Mouse (Mus musculus) stomach, embryonic 15.5 days (tissue): Measurements from ENCODE around the gene Cfap206. TPM values are rescaled to one million over a fixed set of nuclear protein-coding genes. Genes with fewer than 3 reads are reported as not detected.
"Not testable (repeated sequence)": the region's sequence is repeated elsewhere in the genome, so short reads cannot be mapped to it uniquely, and the experiment has no call there.

Experiments
- ATAC-seq: fragments of 200-750 bp; cut with Nextera tagmentation; 2 replicates; pipeline ENCODE4 v1.8.0; 2017; ENCODE audit warnings: low read depth, moderate number of reproducible peaks, moderate TSS enrichment; ENCODE audit not compliant: insufficient read depth, low FRiP score
- H3K27ac ChIP-seq: fragments of 300-500 bp; sonication (generic); 2 replicates; pipeline ENCODE4 v1.5.1; 2015; ENCODE audit warnings: mild to moderate bottlenecking, inconsistent platforms
- H3K27me3 ChIP-seq: fragments of 300-500 bp; sonication (generic); replicated peaks from 2 replicates; pipeline ENCODE4 v1.6.1; 2015; ENCODE audit warnings: inconsistent platforms
- H3K36me3 ChIP-seq: fragments of 300-500 bp; sonication (generic); 2 replicates; pipeline ENCODE4 v1.6.1; 2015; ENCODE audit warnings: inconsistent platforms
- H3K4me1 ChIP-seq: fragments of 300-500 bp; sonication (generic); 2 replicates; pipeline ENCODE4 v1.6.1; 2015; ENCODE audit warnings: inconsistent platforms
- H3K4me2 ChIP-seq: fragments of 300-500 bp; sonication (generic); 2 replicates; pipeline ENCODE4 v1.6.1; 2015; ENCODE audit warnings: mild to moderate bottlenecking, inconsistent platforms
- H3K4me3 ChIP-seq: fragments of 300-500 bp; sonication (generic); replicated peaks from 2 replicates; pipeline ENCODE4 v1.5.1; 2015; ENCODE audit warnings: inconsistent platforms
- H3K9ac ChIP-seq: fragments of 300-500 bp; sonication (generic); 2 replicates; pipeline ENCODE4 v1.6.1; 2015; ENCODE audit warnings: inconsistent platforms
- H3K9me3 ChIP-seq: fragments of 300-500 bp; sonication (generic); 2 replicates; pipeline ENCODE4 v1.6.1; 2016; ENCODE audit warnings: inconsistent platforms
- WGBS: fragments of 180-500 bp; shearing (Covaris S2); methylation state at CpG from one replicate; pipeline ENCODE4 v1.1.7; 2015; 5-methylcytosine and 5-hydroxymethylcytosine counted together
- polyA plus RNA-seq: library from polyadenylated mRNA; unstranded; fragments of >200 nt; fragmentation: Nextera tagmentation; extraction: Ambion mirVana; gene quantifications from 2 replicates; pipeline ENCODE4 v1.2.1, GENCODE M21; 2015

The Cfap206 gene
- 0.27 and 0.31 TPM in 2 replicates for polyA plus RNA-seq

- ATAC-seq = peak; percentile 94
- H3K27me3 ChIP-seq = no peaks in the 10 kb centered on the region
- under 1% methylated on average over 38 of the region's 38 CpGs for WGBS
- no peaks in the 10 kb centered on the region for H3K36me3 ChIP-seq
- peak within 1 kb of the TSS; percentile 94 for H3K4me2 ChIP-seq
- H3K9ac ChIP-seq = no peak within 1 kb of the TSS
- no peaks in the 10 kb centered on the region for H3K9me3 ChIP-seq
- H3K4me3 ChIP-seq = peak within 1 kb of the TSS; percentile 48
- no peak within 1 kb of the TSS for H3K27ac ChIP-seq
- H3K4me1 ChIP-seq = no peaks in the 10 kb centered on the region
Measured at GRCm38 (mm10) chr4:34729851-34730341, at the start of gene Cfap206. TSS of gene Cfap206 (minus strand) at chr4:34730206.

- WGBS = 6% methylated on average over 40 of the region's 40 CpGs
- 0 out of 2 replicates have a peak, but pooled peaks cover 3% of the 10 kb centered on the region for H3K4me1 ChIP-seq
- H3K36me3 ChIP-seq = no peaks in the 10 kb centered on the region
- peak within 1 kb of the TSS; percentile 76 for H3K27ac ChIP-seq
- H3K4me3 ChIP-seq = peak within 1 kb of the TSS; percentile 59
- peak within 1 kb of the TSS; percentile 38 for H3K9ac ChIP-seq
- H3K4me2 ChIP-seq = peak within 1 kb of the TSS; percentile 63
- H3K27me3 ChIP-seq = no peaks in the 10 kb centered on the region
- peak; percentile 95 for ATAC-seq
- no peaks in the 10 kb centered on the region for H3K9me3 ChIP-seq
Measured at GRCm38 (mm10) chr4:34777677-34778527, 47.9 kb upstream of the Cfap206 start, which contains the start of gene Smim8. TSS of gene Smim8 (minus strand) at chr4:34778423.

- Histone ChIP-seq H3K27me3 (no peaks in the 10 kb centered on the region), H3K27ac (no peak overlapping the region), H3K4me2 (no peak overlapping the region), H3K4me3 (no peak overlapping the region), H3K4me1 (0 out of 2 replicates have a peak, but pooled peaks cover 2% of the 10 kb centered on the region), H3K36me3 (0 out of 2 replicates have a peak, but pooled peaks cover 3% of the 10 kb centered on the region), H3K9me3 (no peaks in the 10 kb centered on the region), H3K9ac (no peak overlapping the region)
- no peak for ATAC-seq
- WGBS = 25% methylated on average over 8 of the region's 8 CpGs
Measured at GRCm38 (mm10) chr4:34771652-34772371, 41.8 kb upstream of the Cfap206 start.

- H3K4me2 ChIP-seq = no peak within 1 kb of the TSS
- no peaks in the 10 kb centered on the region for H3K36me3 ChIP-seq
- ATAC-seq = no peak
- H3K9me3 ChIP-seq = no peaks in the 10 kb centered on the region
- no peaks in the 10 kb centered on the region for H3K4me1 ChIP-seq
- H3K4me3 ChIP-seq = no peak within 1 kb of the TSS
- WGBS = 79% methylated on average over 1 of the region's 1 CpGs
- H3K27me3 ChIP-seq = no peaks in the 10 kb centered on the region
- H3K27ac ChIP-seq = no peak within 1 kb of the TSS
- H3K9ac ChIP-seq = no peak within 1 kb of the TSS
Measured at GRCm38 (mm10) chr4:34756163-34756562, 26.2 kb upstream of the Cfap206 start, which contains the start of gene Gm136. TSS of gene Gm136 (minus strand) at chr4:34756263.

- H3K27me3 ChIP-seq = no peaks in the 10 kb centered on the region
- ATAC-seq = no peak
- 43% methylated on average over 6 of the region's 6 CpGs for WGBS
- no peaks in the 10 kb centered on the region for H3K4me1 ChIP-seq
- no peak overlapping the region for H3K27ac ChIP-seq
- no peak overlapping the region for H3K9ac ChIP-seq
- no peaks in the 10 kb centered on the region for H3K9me3 ChIP-seq
- H3K4me2 ChIP-seq = no peak overlapping the region
- H3K4me3 ChIP-seq = no peak overlapping the region
- H3K36me3 ChIP-seq = no peaks in the 10 kb centered on the region
Measured at GRCm38 (mm10) chr4:34749236-34749635, 19.2 kb upstream of the Cfap206 start.

- WGBS = 71% methylated on average over 3 of the region's 3 CpGs
- Histone ChIP-seq H3K36me3 (no peaks in the 10 kb centered on the region), H3K9me3 (no peaks in the 10 kb centered on the region), H3K9ac (no peak overlapping the region), H3K27ac (no peak overlapping the region), H3K4me2 (no peak overlapping the region), H3K4me3 (no peak overlapping the region), H3K4me1 (no peaks in the 10 kb centered on the region), H3K27me3 (no peaks in the 10 kb centered on the region)
- ATAC-seq = no peak
Measured at GRCm38 (mm10) chr4:34734461-34734860, 4.5 kb upstream of the Cfap206 start.

GRCm38 (mm10) chr4:34733415-34733814, 3.4 kb upstream of the Cfap206 start:
- H3K36me3 ChIP-seq, H3K9me3 ChIP-seq, ATAC-seq, H3K9ac ChIP-seq, H3K27me3 ChIP-seq, H3K4me1 ChIP-seq, H3K4me2 ChIP-seq, H3K4me3 ChIP-seq, H3K27ac ChIP-seq: not testable (repeated sequence)
- 24% methylated on average over 2 of the region's 2 CpGs for WGBS

GRCm38 (mm10) chr4:34725710-34726109, 4.3 kb downstream of the Cfap206 start:
- not testable (repeated sequence) for ATAC-seq, H3K9me3 ChIP-seq
- 79% methylated on average over 3 of the region's 3 CpGs for WGBS

GRCm38 (mm10) chr4:34724306-34724705, 5.7 kb downstream of the Cfap206 start:
- no peak overlapping the region for H3K27ac ChIP-seq
- no peak overlapping the region for H3K4me3 ChIP-seq
- H3K9ac ChIP-seq = no peak overlapping the region
- H3K4me1 ChIP-seq = no peaks in the 10 kb centered on the region
- no peaks in the 10 kb centered on the region for H3K27me3 ChIP-seq
- H3K4me2 ChIP-seq = no peak overlapping the region
- no peaks in the 10 kb centered on the region for H3K36me3 ChIP-seq
- no peak for ATAC-seq
- no peaks in the 10 kb centered on the region for H3K9me3 ChIP-seq
- WGBS = 66% methylated on average over 4 of the region's 4 CpGs

More at GRCm38 (mm10) chr4:34725710-34726109, 4.3 kb downstream of the Cfap206 start:
- H3K9ac ChIP-seq, H3K4me1 ChIP-seq, H3K27me3 ChIP-seq, H3K27ac ChIP-seq, H3K36me3 ChIP-seq, H3K4me3 ChIP-seq, H3K4me2 ChIP-seq: not testable (repeated sequence)

GRCm38 (mm10) chr4:34723186-34723585, 6.8 kb downstream of the Cfap206 start:
- 59% methylated on average over 4 of the region's 4 CpGs for WGBS
- ATAC-seq = no peak
- H3K4me2 ChIP-seq = no peak overlapping the region

GRCm38 (mm10) chr4:34720127-34720895, 9.7 kb downstream of the Cfap206 start:
- Histone ChIP-seq H3K36me3 (no peaks in the 10 kb centered on the region), H3K9ac (no peak overlapping the region), H3K4me1 (no peaks in the 10 kb centered on the region), H3K9me3 (no peaks in the 10 kb centered on the region), H3K4me2 (no peak overlapping the region), H3K4me3 (no peak overlapping the region), H3K27ac (no peak overlapping the region), H3K27me3 (no peaks in the 10 kb centered on the region)
- no peak for ATAC-seq
- WGBS = 86% methylated on average over 7 of the region's 7 CpGs

More at GRCm38 (mm10) chr4:34723186-34723585, 6.8 kb downstream of the Cfap206 start:
- Histone ChIP-seq H3K9me3 (no peaks in the 10 kb centered on the region), H3K36me3 (no peaks in the 10 kb centered on the region), H3K27me3 (no peaks in the 10 kb centered on the region), H3K27ac (no peak overlapping the region), H3K4me3 (no peak overlapping the region), H3K4me1 (no peaks in the 10 kb centered on the region), H3K9ac (no peak overlapping the region)
